Mouse (Mus musculus) heart, adult 2 months (tissue): ENCODE measurements around the gene Agps.

ENCODE experiments used
- CTCF ChIP-seq: fragments of 200-600 bp; IDR thresholded peaks from 2 replicates; pipeline ENCODE4 v1.8.1; 2022; ENCODE audit warnings: antibody characterized with exemption, mild to moderate bottlenecking, moderate library complexity
- EP300 ChIP-seq: fragments of 200-500 bp; IDR thresholded peaks from 2 replicates; pipeline ENCODE4 v1.6.1; 2011; ENCODE audit warnings: low read depth, low read length, control low read depth; ENCODE audit not compliant: insufficient read depth
- POLR2A ChIP-seq: fragments of 200-500 bp; IDR thresholded peaks from 2 replicates; pipeline ENCODE4 v1.6.1; 2011; ENCODE audit warnings: mild to moderate bottlenecking, low read depth, low read length, control low read depth; ENCODE audit not compliant: insufficient read depth

DNA sequence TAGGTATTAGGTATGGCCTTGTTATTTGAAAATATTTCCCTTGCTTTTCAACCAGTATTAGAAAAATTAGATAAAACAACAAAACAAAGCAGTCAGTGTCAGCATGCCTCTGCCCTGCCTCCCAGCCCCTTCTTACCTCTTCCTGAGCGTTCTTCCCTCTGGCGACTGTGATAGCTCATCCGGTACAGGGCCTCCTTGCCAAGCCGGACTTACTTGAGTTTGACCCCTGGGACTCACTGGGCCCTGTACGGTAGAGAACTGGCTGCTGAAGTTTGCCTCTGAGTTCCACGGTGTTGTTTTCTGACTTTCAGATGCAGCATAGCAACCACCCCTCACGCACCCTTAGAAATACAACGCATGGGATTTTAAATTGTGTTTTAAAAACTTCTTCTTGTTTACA, 16.5 kb upstream of the Agps start:
- TF ChIP-seq CTCF, result no peak
- TF ChIP-seq POLR2A, result no peak
- TF ChIP-seq EP300, result no peak
